Mouse (Mus musculus) megakaryocyte, embryonic 14.5 days (primary cell): Measurements from ENCODE around the gene Lrfn2.

Experiments used
- FLI1 ChIP-seq: IDR thresholded peaks from 2 replicates; pipeline ENCODE4 v1.6.1; 2012; ENCODE audit warnings: low read length, inconsistent platforms, mixed read lengths
- GATA1 ChIP-seq: IDR thresholded peaks from 3 replicates; pipeline ENCODE4 v1.6.1; 2012; ENCODE audit warnings: mixed read lengths, low read length, inconsistent platforms, borderline replicate concordance

- TF ChIP-seq GATA1 (no peak), FLI1 (no peak)
These were observed 84.0 kb downstream of the Lrfn2 start for GRCm38 (mm10) chr17:49016229-49016628.
